Comparison of ENCODE assay signal across 24 mouse cellular contexts in the genomic region with DNA sequence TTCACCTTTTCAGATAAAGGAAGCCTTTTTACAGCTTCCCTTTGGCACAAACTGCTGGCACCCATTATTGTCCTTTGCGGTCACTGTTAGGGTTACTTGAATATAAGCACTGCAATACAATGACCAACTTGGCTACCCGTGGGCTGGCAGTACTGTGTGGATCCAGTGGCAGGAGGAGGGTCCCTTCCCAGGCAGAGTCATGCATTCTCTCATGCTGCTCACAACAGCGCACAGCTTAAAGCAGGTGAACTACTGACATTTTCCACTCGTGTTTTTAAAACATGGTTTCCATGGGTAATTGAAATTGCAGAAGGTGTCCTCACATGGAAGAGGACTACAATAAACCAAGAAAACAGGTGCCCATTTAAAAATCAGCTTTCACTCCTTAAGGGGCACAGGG.
"Had no signal": no experiment of that assay in that cellular context is flagged by ENCODE, and none has a peak within 500 bp of the region (broad histone marks: within the 10 kb centered on the region; RNA-seq: fewer than 3 reads in every experiment).

No protein-coding gene starts in this region.

- H3K9me3 ChIP-seq: heart, embryonic 10.5 days; heart, embryonic 12.5 days; hindbrain, embryonic 10.5 days; hindbrain, embryonic 12.5 days; intestine, embryonic 15.5 days; limb, embryonic 10.5 days; limb, embryonic 12.5 days had no signal

- H3K4me3 ChIP-seq: gastrocnemius, adult 2 months; heart, embryonic 10.5 days; heart, embryonic 12.5 days; hindbrain, embryonic 10.5 days; hindbrain, embryonic 12.5 days; intestine, embryonic 15.5 days; layer of hippocampus, adult 2 months; left cerebral cortex, adult 2 months; limb, embryonic 10.5 days; limb, embryonic 12.5 days had no signal

- H3K36me3 ChIP-seq: intestine, embryonic 15.5 days had no signal

- DNase-seq: gastrocnemius, postnatal 10 days; gastrocnemius, postnatal 25 days; heart, adult 18-20 months; heart, postnatal 10 days; heart, postnatal 4 days; kidney, adult 18-20 months; kidney, adult 8-10 months; kidney, postnatal 10 days; kidney, postnatal 25 days; kidney, postnatal 4 days had no signal

- H3K4me1 ChIP-seq: heart, embryonic 12.5 days; hindbrain, embryonic 10.5 days; hindbrain, embryonic 12.5 days; intestine, embryonic 15.5 days had no signal

- H3K27ac ChIP-seq: gastrocnemius, adult 2 months; heart, embryonic 10.5 days; hindbrain, embryonic 10.5 days; hindbrain, embryonic 12.5 days; hindbrain, embryonic 14.5 days; intestine, embryonic 15.5 days; layer of hippocampus, adult 2 months; left cerebral cortex, adult 2 months; limb, embryonic 10.5 days; limb, embryonic 12.5 days had no signal

- H3K4me2 ChIP-seq: heart, embryonic 12.5 days; hindbrain, embryonic 12.5 days; hindbrain, embryonic 14.5 days; intestine, embryonic 15.5 days; limb, embryonic 12.5 days had no signal

- ATAC-seq: hindbrain, embryonic 16.5 days; inflammation-experienced regulatory T-cells, adult 6 months; intestine, postnatal 0 days had no signal

- H3K27me3 ChIP-seq: heart, embryonic 12.5 days; hindbrain, embryonic 12.5 days; intestine, embryonic 15.5 days; limb, embryonic 12.5 days had no signal

- H3K9ac ChIP-seq: heart, embryonic 12.5 days; hindbrain, embryonic 12.5 days; hindbrain, embryonic 14.5 days; intestine, embryonic 15.5 days; limb, embryonic 12.5 days had no signal
